Mouse (Mus musculus) midbrain, embryonic 13.5 days (tissue): ENCODE results near the gene Tedc2. TPM values are rescaled to one million over a fixed set of nuclear protein-coding genes. Genes with fewer than 3 reads are reported as not detected.

Experiments used
- ATAC-seq: fragments of 200-750 bp; cut with Nextera tagmentation; 2 replicates; pipeline ENCODE4 v1.8.0; 2017; ENCODE audit warnings: mild to moderate bottlenecking, moderate TSS enrichment, moderate library complexity
- H3K27ac ChIP-seq: fragments of 300-500 bp; sonication (generic); 2 replicates; pipeline ENCODE4 v1.5.1; 2015; ENCODE audit warnings: inconsistent platforms, mild to moderate bottlenecking, moderate library complexity
- H3K27me3 ChIP-seq: fragments of 300-500 bp; sonication (generic); 2 replicates; pipeline ENCODE4 v1.6.1; 2015; ENCODE audit warnings: mild to moderate bottlenecking, inconsistent platforms
- H3K36me3 ChIP-seq: fragments of 300-500 bp; sonication (generic); 2 replicates; pipeline ENCODE4 v1.6.1; 2015; ENCODE audit warnings: mild to moderate bottlenecking, inconsistent platforms
- H3K4me1 ChIP-seq: fragments of 300-500 bp; sonication (generic); replicated peaks from 2 replicates; pipeline ENCODE4 v1.6.1; 2015; ENCODE audit warnings: inconsistent platforms
- H3K4me2 ChIP-seq: fragments of 300-500 bp; sonication (generic); replicated peaks from 2 replicates; pipeline ENCODE4 v1.6.1; 2015; ENCODE audit warnings: moderate library complexity, mild to moderate bottlenecking, inconsistent platforms
- H3K4me3 ChIP-seq: fragments of 300-500 bp; sonication (generic); replicated peaks from 2 replicates; pipeline ENCODE4 v1.5.1; 2015; ENCODE audit warnings: mild to moderate bottlenecking, inconsistent platforms
- H3K9ac ChIP-seq: fragments of 300-500 bp; sonication (generic); replicated peaks from 2 replicates; pipeline ENCODE4 v1.6.1; 2015; ENCODE audit warnings: mild to moderate bottlenecking, inconsistent platforms
- H3K9me3 ChIP-seq: fragments of 300-500 bp; sonication (generic); 2 replicates; pipeline ENCODE4 v1.6.1; 2016; ENCODE audit warnings: mild to moderate bottlenecking, inconsistent platforms
- whole genome bisulfite sequencing: fragments of 180-500 bp; shearing (Covaris S2); methylation state at CpG from one replicate; pipeline ENCODE4 v1.1.7; 2015; 5-methylcytosine and 5-hydroxymethylcytosine counted together
- polyA plus RNA-seq: library from polyadenylated mRNA; unstranded; fragments of >200 nt; fragmentation: Nextera tagmentation; extraction: Ambion mirVana; gene quantifications from 2 replicates; pipeline ENCODE4 v1.2.1, GENCODE M21; 2015

Tedc2 gene
- polyA plus RNA-seq, 1 experiment from 2014 or later = 14.4 TPM

DNA sequence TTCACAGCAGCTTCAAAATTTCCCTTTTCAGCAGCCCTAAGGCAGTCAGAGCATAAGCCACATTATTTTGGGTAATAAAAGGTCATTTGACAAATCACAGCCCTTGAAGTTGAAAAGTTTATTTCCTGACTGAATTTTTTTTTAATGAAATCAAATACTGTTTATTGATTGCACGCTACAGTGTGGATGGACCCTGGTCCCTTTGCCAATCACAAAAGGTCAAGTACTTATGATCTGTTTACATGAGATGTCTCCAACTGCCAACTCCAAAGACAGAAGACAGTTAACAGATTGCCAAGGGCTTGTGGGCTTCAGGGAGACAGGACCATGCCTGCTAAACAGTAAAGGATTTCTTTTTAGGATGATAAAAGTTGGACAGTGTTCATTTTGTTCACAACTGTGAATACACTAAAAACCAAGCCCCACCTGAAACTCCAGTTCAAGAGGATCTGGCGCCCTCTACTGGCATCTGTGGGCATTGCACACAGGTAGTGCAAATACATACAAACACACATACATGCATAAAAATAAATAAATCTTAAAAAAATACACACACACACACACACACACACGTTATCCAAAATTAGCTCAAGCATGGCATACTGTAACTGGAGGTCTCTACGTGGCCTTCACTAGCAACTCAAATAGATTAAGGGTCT, 22.8 kb upstream of the Tedc2 start:
- no peak for ATAC-seq
- Histone ChIP-seq H3K9me3 (no peaks in the 10 kb centered on the region), H3K4me3 (no peak overlapping the region), H3K4me1 (no peaks in the 10 kb centered on the region), H3K27me3 (no peaks in the 10 kb centered on the region), H3K36me3 (peaks cover 80% of the 10 kb centered on the region), H3K9ac (no peak overlapping the region), H3K4me2 (no peak overlapping the region), H3K27ac (no peak overlapping the region)
- WGBS = 87% methylated on average over 4 of the region's 4 CpGs

DNA sequence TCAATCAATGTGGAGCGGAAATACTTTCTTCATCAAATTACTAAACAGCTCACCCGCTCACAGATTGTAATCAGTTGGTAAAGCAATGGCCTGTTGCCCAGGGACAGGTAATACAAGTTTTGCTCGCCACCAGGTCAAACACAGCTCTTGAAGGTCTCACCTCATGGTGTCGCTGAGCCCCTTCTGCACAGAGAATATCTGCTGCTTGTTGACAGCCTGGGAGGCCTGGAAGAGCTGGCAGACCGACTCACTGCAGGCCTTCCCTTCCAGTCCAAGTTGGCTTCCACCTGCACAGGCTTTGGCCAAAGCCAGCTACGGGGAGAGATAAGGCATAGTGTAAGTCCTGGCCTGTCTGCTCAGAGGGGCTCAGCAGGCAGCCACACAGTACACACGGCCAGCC, 16.3 kb upstream of the Tedc2 start:
- Histone ChIP-seq H3K27ac (no peak overlapping the region), H3K9me3 (no peaks in the 10 kb centered on the region), H3K4me2 (no peak overlapping the region), H3K9ac (no peak overlapping the region), H3K4me1 (no peaks in the 10 kb centered on the region), H3K36me3 (peaks cover 91% of the 10 kb centered on the region), H3K4me3 (no peak overlapping the region), H3K27me3 (no peaks in the 10 kb centered on the region)
- no peak for ATAC-seq
- 96% methylated on average over 7 of the region's 7 CpGs for WGBS

DNA sequence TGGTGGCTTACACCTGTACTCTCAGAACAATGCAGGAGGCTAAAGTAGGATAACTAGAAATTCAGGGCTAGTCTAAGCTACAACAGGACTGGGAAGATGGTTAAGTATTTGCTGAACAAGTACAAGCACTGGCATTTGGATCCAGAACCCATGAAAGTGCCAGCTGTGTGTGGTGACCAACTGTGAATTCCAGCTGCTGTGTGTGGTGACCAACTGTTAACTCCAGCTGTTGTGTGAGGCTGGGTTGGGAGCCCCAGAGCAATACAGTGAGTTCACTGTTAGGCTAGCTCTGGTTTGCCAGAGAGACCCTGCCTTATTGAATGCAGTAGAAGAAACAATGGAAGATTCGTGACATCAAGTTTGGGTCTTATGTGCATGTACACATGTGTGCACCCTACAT, 15.8 kb upstream of the Tedc2 start:
- no peaks in the 10 kb centered on the region for H3K9me3 ChIP-seq
- no peak for ATAC-seq
- peaks cover 89% of the 10 kb centered on the region for H3K36me3 ChIP-seq
- no peak overlapping the region for H3K4me2 ChIP-seq
- H3K9ac ChIP-seq = no peak overlapping the region
- H3K27ac ChIP-seq = no peak overlapping the region
- no peak overlapping the region for H3K4me3 ChIP-seq
- no peaks in the 10 kb centered on the region for H3K4me1 ChIP-seq
- no peaks in the 10 kb centered on the region for H3K27me3 ChIP-seq
- 97% methylated on average over 1 of the region's 1 CpGs for WGBS

DNA sequence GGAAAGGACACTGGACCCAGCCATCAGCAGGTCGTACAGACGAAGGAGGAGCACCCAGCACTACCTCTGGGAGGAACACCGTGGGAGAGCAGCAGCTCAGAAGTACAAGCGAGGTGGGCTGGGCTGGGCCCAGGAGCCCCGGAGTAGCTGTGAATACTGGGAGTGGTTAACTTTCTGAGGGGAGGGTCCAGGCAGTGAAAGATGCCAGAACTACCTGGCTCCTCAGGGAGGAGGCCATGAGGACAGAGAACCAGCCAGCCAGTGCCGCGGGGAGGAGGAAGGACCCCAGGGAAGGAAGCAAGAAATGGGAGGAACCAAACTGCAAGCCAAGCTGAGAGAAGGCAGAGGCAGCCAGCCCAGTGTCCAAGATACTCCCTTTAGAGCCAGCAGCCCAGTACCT, 7.3 kb upstream of the Tedc2 start:
- 91% methylated on average over 7 of the region's 7 CpGs for WGBS
- Histone ChIP-seq H3K27me3 (no peaks in the 10 kb centered on the region), H3K27ac (no peak overlapping the region), H3K4me2 (no peak overlapping the region), H3K9me3 (no peaks in the 10 kb centered on the region), H3K4me1 (no peaks in the 10 kb centered on the region), H3K9ac (no peak overlapping the region; the same call in 1 of the 2 replicates), H3K4me3 (no peak overlapping the region), H3K36me3 (peaks cover 89% of the 10 kb centered on the region)
- no peak for ATAC-seq

- H3K9ac ChIP-seq = no peak overlapping the region
- H3K27me3 ChIP-seq = no peaks in the 10 kb centered on the region
- no peaks in the 10 kb centered on the region for H3K4me1 ChIP-seq
- H3K4me3 ChIP-seq = no peak overlapping the region
- WGBS = 90% methylated on average over 8 of the region's 8 CpGs
- no peak overlapping the region for H3K4me2 ChIP-seq
- H3K36me3 ChIP-seq = peaks cover 77% of the 10 kb centered on the region
- no peak overlapping the region for H3K27ac ChIP-seq
- no peak for ATAC-seq
- H3K9me3 ChIP-seq = no peaks in the 10 kb centered on the region
Measured at GRCm38 (mm10) chr17:24226721-24227120, 6.1 kb upstream of the Tedc2 start.

DNA sequence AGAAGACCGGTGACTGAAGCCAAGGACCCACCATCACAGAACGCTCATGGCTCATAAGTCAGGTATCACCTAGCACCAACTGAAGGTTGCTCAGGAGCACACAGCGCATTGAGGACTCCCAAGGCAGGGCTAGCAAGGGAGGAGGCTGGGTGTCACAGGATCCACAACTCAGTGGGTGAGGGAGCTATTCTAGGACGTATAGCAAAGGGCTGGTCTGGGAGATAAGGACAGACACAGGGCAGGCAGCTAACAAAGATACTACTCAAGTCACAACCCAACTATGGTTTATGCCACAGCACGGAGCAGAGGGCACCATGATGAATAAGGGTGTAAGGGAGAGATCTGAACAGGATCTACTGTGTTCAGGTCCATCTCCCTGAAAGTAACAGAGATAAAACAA, 5.2 kb upstream of the Tedc2 start:
- WGBS = 96% methylated on average over 5 of the region's 5 CpGs
- no peak overlapping the region for H3K27ac ChIP-seq
- no peak overlapping the region for H3K4me3 ChIP-seq
- ATAC-seq = no peak
- no peaks in the 10 kb centered on the region for H3K27me3 ChIP-seq
- peaks cover 4% of the 10 kb centered on the region for H3K4me1 ChIP-seq
- H3K9me3 ChIP-seq = no peaks in the 10 kb centered on the region
- no peak overlapping the region for H3K9ac ChIP-seq
- H3K4me2 ChIP-seq = no peak overlapping the region
- peaks cover 71% of the 10 kb centered on the region for H3K36me3 ChIP-seq

- Histone ChIP-seq H3K27me3 (no peaks in the 10 kb centered on the region), H3K36me3 (peaks cover 61% of the 10 kb centered on the region), H3K4me3 (no peak overlapping the region), H3K27ac (no peak overlapping the region), H3K9me3 (no peaks in the 10 kb centered on the region), H3K4me1 (peaks cover 9% of the 10 kb centered on the region), H3K9ac (no peak overlapping the region), H3K4me2 (no peak overlapping the region)
- WGBS = 92% methylated on average over 10 of the region's 10 CpGs
- no peak for ATAC-seq
Measured at GRCm38 (mm10) chr17:24224741-24225140, 4.1 kb upstream of the Tedc2 start.

GRCm38 (mm10) chr17:24223513-24223912, 2.9 kb upstream of the Tedc2 start:
- WGBS = 91% methylated on average over 5 of the region's 5 CpGs
- H3K4me2 ChIP-seq = no peak overlapping the region
- no peak overlapping the region for H3K27ac ChIP-seq
- no peak overlapping the region for H3K9ac ChIP-seq
- no peaks in the 10 kb centered on the region for H3K9me3 ChIP-seq
- ATAC-seq = no peak
- no peaks in the 10 kb centered on the region for H3K27me3 ChIP-seq
- H3K4me3 ChIP-seq = no peak overlapping the region
- peaks cover 18% of the 10 kb centered on the region for H3K4me1 ChIP-seq
- H3K36me3 ChIP-seq = peaks cover 51% of the 10 kb centered on the region

DNA sequence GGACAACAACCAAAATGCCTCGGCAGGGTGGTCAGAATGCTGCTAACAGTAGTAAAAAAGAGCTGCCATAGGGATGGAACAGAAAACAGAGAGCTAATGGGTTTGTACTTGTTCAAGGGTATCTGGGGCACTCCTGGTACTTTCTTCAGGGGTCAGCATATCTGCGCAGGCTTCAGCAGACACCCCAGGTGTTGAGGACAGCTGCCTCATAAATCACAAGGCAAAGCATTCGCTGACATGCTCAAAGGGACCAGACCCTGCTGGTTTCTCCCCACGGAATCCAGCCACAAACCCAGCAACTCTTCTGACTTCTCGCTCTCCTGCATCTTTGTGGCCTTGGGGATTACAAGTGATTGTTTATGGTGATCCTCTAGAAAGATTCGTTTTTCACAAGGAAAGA, 2.0 kb upstream of the Tedc2 start:
- Histone ChIP-seq H3K27me3 (no peaks in the 10 kb centered on the region), H3K27ac (no peak overlapping the region), H3K4me2 (no peak overlapping the region), H3K4me1 (peaks cover 18% of the 10 kb centered on the region), H3K9ac (no peak overlapping the region), H3K9me3 (no peaks in the 10 kb centered on the region), H3K36me3 (peaks cover 50% of the 10 kb centered on the region), H3K4me3 (no peak overlapping the region)
- ATAC-seq = no peak
- 84% methylated on average over 6 of the region's 6 CpGs for WGBS

DNA sequence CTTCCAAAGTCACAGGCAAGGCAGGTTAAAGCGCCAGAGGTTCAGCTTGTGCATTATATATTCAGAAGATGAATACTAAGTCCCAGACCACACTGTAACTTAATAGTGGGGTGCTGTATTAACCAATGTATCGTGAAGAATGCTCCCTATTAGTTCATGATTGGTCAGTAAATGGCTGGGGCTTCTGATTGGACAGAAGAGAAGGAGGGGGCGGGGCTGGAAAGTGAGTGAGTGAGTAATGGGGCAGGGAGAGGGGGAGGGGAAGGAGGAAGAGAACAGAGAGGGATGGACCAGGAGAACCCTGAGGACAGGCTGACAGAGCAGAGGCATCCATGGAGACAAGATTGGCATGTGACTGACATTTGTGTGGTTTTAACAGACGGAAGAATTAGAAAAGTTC, 3.8 kb downstream of the Tedc2 start:
- H3K9me3 ChIP-seq = no peaks in the 10 kb centered on the region
- WGBS = 66% methylated on average over 4 of the region's 4 CpGs
- peaks cover 34% of the 10 kb centered on the region for H3K36me3 ChIP-seq
- peaks cover 24% of the 10 kb centered on the region for H3K4me1 ChIP-seq
- H3K4me2 ChIP-seq = no peak overlapping the region
- no peak for ATAC-seq
- no peak overlapping the region for H3K27ac ChIP-seq
- no peaks in the 10 kb centered on the region for H3K27me3 ChIP-seq
- no peak overlapping the region for H3K9ac ChIP-seq
- H3K4me3 ChIP-seq = no peak overlapping the region

- no peak for ATAC-seq
- H3K27me3 ChIP-seq = peaks cover 9% of the 10 kb centered on the region
- WGBS = 80% methylated on average over 6 of the region's 6 CpGs
- no peak overlapping the region for H3K9ac ChIP-seq
- no peak overlapping the region for H3K4me3 ChIP-seq
- H3K36me3 ChIP-seq = peaks cover 32% of the 10 kb centered on the region
- H3K4me1 ChIP-seq = peaks cover 42% of the 10 kb centered on the region
- H3K4me2 ChIP-seq = no peak overlapping the region
- no peaks in the 10 kb centered on the region for H3K9me3 ChIP-seq
- no peak overlapping the region for H3K27ac ChIP-seq
Measured at GRCm38 (mm10) chr17:24213186-24213585, 7.5 kb downstream of the Tedc2 start.

DNA sequence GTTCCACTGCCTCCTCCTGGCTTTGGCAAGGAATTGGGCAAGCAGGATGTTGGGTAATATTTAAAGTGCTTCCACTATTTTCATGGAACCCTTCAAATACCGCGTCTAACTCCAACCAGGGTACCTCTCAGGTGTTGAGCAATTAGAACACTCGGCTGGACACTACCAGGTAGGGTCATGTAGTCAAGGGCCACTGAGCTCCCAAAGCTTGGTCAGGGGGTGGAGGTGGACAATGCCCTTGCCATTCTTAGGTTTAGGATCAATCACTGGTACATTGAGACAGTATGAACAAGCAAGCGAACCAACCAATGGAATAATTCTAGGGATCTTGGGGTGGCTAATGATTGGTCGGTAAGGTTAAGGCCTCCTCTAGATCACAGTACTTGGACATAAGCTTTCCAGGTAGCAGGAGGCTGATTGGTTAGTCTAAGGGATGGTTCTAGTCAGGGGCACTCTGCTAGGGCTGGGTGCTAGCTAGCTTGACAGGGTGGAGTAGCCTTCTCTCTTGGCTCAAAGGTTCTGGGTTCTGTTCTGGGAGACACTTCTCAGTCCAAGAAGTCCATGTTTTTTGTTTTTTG, 8.1 kb downstream of the Tedc2 start:
- Histone ChIP-seq H3K27me3 (peaks cover 15% of the 10 kb centered on the region), H3K4me3 (peak overlapping the region; percentile 51), H3K4me1 (peaks cover 48% of the 10 kb centered on the region), H3K4me2 (peak overlapping the region; percentile 94), H3K9ac (no peak overlapping the region), H3K9me3 (no peaks in the 10 kb centered on the region), H3K27ac (no peak overlapping the region), H3K36me3 (peaks cover 25% of the 10 kb centered on the region)
- 31% methylated on average over 5 of the region's 5 CpGs for WGBS
- no peak for ATAC-seq
